Mouse (Mus musculus): ENCODE data around the gene Sec16a. TPM values are rescaled to one million over a fixed set of nuclear protein-coding genes. Genes with fewer than 3 reads are reported as not detected.

Gene Sec16a
- polyA plus RNA-seq, 1 experiment from 2014 or later = 13.8 TPM

- peak within 1 kb of the TSS; percentile 78 for H3K4me3 ChIP-seq
- peak; percentile 79 for ATAC-seq (ENCODE audit: extremely low read depth, insufficient number of reproducible peaks, low FRiP score, low TSS enrichment)
- WGBS = under 1% methylated on average over 38 of the region's 38 CpGs
- H3K36me3 ChIP-seq = peaks cover 71% of the 10 kb centered on the region
- H3K4me2 ChIP-seq = peak within 1 kb of the TSS; percentile 92
- H3K4me1 ChIP-seq = peaks cover 11% of the 10 kb centered on the region
- peak within 1 kb of the TSS; percentile 91 for H3K9ac ChIP-seq
- no peaks in the 10 kb centered on the region for H3K9me3 ChIP-seq
- H3K27ac ChIP-seq (replicated peaks) = peak within 1 kb of the TSS; percentile 34
- no peaks in the 10 kb centered on the region for H3K27me3 ChIP-seq (replicated peaks)
These were observed 64.8 kb downstream of the Sec16a start, which contains the start of gene Snapc4 for GRCm38 (mm10) chr2:26380131-26380771. Gene Snapc4, minus strand, starts transcription at chr2:26380653.

GRCm38 (mm10) chr2:26372396-26372795 lies 72.6 kb downstream of the Sec16a start:
- no peaks in the 10 kb centered on the region for H3K27me3 ChIP-seq (replicated peaks)
- peaks cover 100% of the 10 kb centered on the region for H3K36me3 ChIP-seq
- no peaks in the 10 kb centered on the region for H3K9me3 ChIP-seq
- WGBS = 91% methylated on average over 8 of the region's 8 CpGs
- no peak overlapping the region for H3K4me2 ChIP-seq
- no peak overlapping the region for H3K27ac ChIP-seq (replicated peaks)
- H3K9ac ChIP-seq = no peak overlapping the region
- H3K4me1 ChIP-seq = no peaks in the 10 kb centered on the region
- no peak for ATAC-seq (ENCODE audit: extremely low read depth, insufficient number of reproducible peaks, low FRiP score, low TSS enrichment)
- no peak overlapping the region for H3K4me3 ChIP-seq

GRCm38 (mm10) chr2:26368572-26368971 lies 76.4 kb downstream of the Sec16a start:
- Histone ChIP-seq H3K27ac (replicated peaks) (no peak overlapping the region), H3K4me2 (no peak overlapping the region), H3K9me3 (no peaks in the 10 kb centered on the region), H3K27me3 (replicated peaks) (no peaks in the 10 kb centered on the region), H3K4me3 (no peak overlapping the region), H3K9ac (no peak overlapping the region), H3K4me1 (peaks cover 17% of the 10 kb centered on the region), H3K36me3 (peaks cover 99% of the 10 kb centered on the region)
- 73% methylated on average over 1 of the region's 1 CpGs for WGBS
- no peak for ATAC-seq (ENCODE audit: extremely low read depth, insufficient number of reproducible peaks, low FRiP score, low TSS enrichment)

GRCm38 (mm10) chr2:26367911-26368310 lies 77.1 kb downstream of the Sec16a start:
- Histone ChIP-seq H3K27ac (replicated peaks) (no peak overlapping the region), H3K36me3 (peaks cover 99% of the 10 kb centered on the region), H3K4me2 (no peak overlapping the region), H3K27me3 (replicated peaks) (no peaks in the 10 kb centered on the region), H3K9me3 (no peaks in the 10 kb centered on the region), H3K4me3 (no peak overlapping the region), H3K9ac (no peak overlapping the region), H3K4me1 (peaks cover 17% of the 10 kb centered on the region)
- WGBS = 86% methylated on average over 6 of the region's 6 CpGs
- ATAC-seq (ENCODE audit: extremely low read depth, insufficient number of reproducible peaks, low FRiP score, low TSS enrichment) = no peak

GRCm38 (mm10) chr2:26364738-26365465 lies 80.1 kb downstream of the Sec16a start:
- Histone ChIP-seq H3K4me2 (no peak overlapping the region), H3K4me3 (no peak overlapping the region), H3K9me3 (no peaks in the 10 kb centered on the region), H3K4me1 (peaks cover 17% of the 10 kb centered on the region), H3K27ac (replicated peaks) (peak overlapping the region; percentile 54), H3K36me3 (peaks cover 78% of the 10 kb centered on the region), H3K27me3 (replicated peaks) (no peaks in the 10 kb centered on the region), H3K9ac (peak overlapping the region; percentile 40)
- WGBS = 53% methylated on average over 10 of the region's 10 CpGs
- ATAC-seq (ENCODE audit: extremely low read depth, insufficient number of reproducible peaks, low FRiP score, low TSS enrichment) = no peak

- ATAC-seq (ENCODE audit: extremely low read depth, insufficient number of reproducible peaks, low FRiP score, low TSS enrichment) = no peak
- Histone ChIP-seq H3K9me3 (no peaks in the 10 kb centered on the region), H3K4me2 (no peak overlapping the region), H3K36me3 (peaks cover 64% of the 10 kb centered on the region), H3K27ac (replicated peaks) (no peak overlapping the region), H3K4me1 (peaks cover 17% of the 10 kb centered on the region), H3K4me3 (no peak overlapping the region), H3K27me3 (replicated peaks) (no peaks in the 10 kb centered on the region), H3K9ac (no peak overlapping the region)
- WGBS = 53% methylated on average over 5 of the region's 5 CpGs
These were observed 81.5 kb downstream of the Sec16a start for GRCm38 (mm10) chr2:26363481-26363880.

GRCm38 (mm10) chr2:26362991-26363390 lies 82.0 kb downstream of the Sec16a start:
- no peak overlapping the region for H3K9ac ChIP-seq
- no peak overlapping the region for H3K4me2 ChIP-seq
- peaks cover 17% of the 10 kb centered on the region for H3K4me1 ChIP-seq
- no peaks in the 10 kb centered on the region for H3K9me3 ChIP-seq
- no peaks in the 10 kb centered on the region for H3K27me3 ChIP-seq (replicated peaks)
- no peak overlapping the region for H3K27ac ChIP-seq (replicated peaks)
- peaks cover 59% of the 10 kb centered on the region for H3K36me3 ChIP-seq
- ATAC-seq (ENCODE audit: extremely low read depth, insufficient number of reproducible peaks, low FRiP score, low TSS enrichment) = no peak
- 81% methylated on average over 5 of the region's 5 CpGs for WGBS
- H3K4me3 ChIP-seq = no peak overlapping the region

GRCm38 (mm10) chr2:26360772-26361171 lies 84.2 kb downstream of the Sec16a start, which contains the start of gene Card9:
Gene Card9, minus strand, starts transcription at chr2:26360918.
- H3K4me2 ChIP-seq = no peak within 1 kb of the TSS
- no peak within 1 kb of the TSS for H3K4me3 ChIP-seq
- ATAC-seq (ENCODE audit: extremely low read depth, insufficient number of reproducible peaks, low FRiP score, low TSS enrichment) = no peak
- H3K27ac ChIP-seq (replicated peaks) = no peak within 1 kb of the TSS
- peaks cover 17% of the 10 kb centered on the region for H3K4me1 ChIP-seq
- no peaks in the 10 kb centered on the region for H3K9me3 ChIP-seq
- H3K27me3 ChIP-seq (replicated peaks) = no peaks in the 10 kb centered on the region
- no peak within 1 kb of the TSS for H3K9ac ChIP-seq
- peaks cover 36% of the 10 kb centered on the region for H3K36me3 ChIP-seq
- 41% methylated on average over 3 of the region's 3 CpGs for WGBS

- peaks cover 10% of the 10 kb centered on the region for H3K4me1 ChIP-seq
- no peak for ATAC-seq (ENCODE audit: extremely low read depth, insufficient number of reproducible peaks, low FRiP score, low TSS enrichment)
- 79% methylated on average over 6 of the region's 6 CpGs for WGBS
- no peaks in the 10 kb centered on the region for H3K27me3 ChIP-seq (replicated peaks)
- H3K36me3 ChIP-seq = peaks cover 29% of the 10 kb centered on the region
- no peak overlapping the region for H3K4me2 ChIP-seq
- no peak overlapping the region for H3K9ac ChIP-seq
- H3K27ac ChIP-seq (replicated peaks) = no peak overlapping the region
- H3K9me3 ChIP-seq = no peaks in the 10 kb centered on the region
- H3K4me3 ChIP-seq = no peak overlapping the region
These were observed 85.0 kb downstream of the Sec16a start for GRCm38 (mm10) chr2:26359983-26360382.
